Mouse (Mus musculus) B cell, adult (primary cell): ENCODE data around the gene Srsf4. TPM values are rescaled to one million over a fixed set of nuclear protein-coding genes. Genes with fewer than 3 reads are reported as not detected.

ENCODE experiments used
- total RNA-seq: library from RNA; stranded (reverse); gene quantifications from 4 replicates; pipeline ENCODE4 v1.2.4, GENCODE M21; 2023; ENCODE audit not compliant: inconsistent age

The Srsf4 gene
- total RNA-seq: 80.1 to 90.5 TPM (median 83.7 TPM) in 4 replicates

GRCm38 (mm10) chr4:131873293-131874168 is at the start of gene Srsf4:
Gene Srsf4, plus strand, starts transcription at chr4:131873617.

GRCm38 (mm10) chr4:131837872-131838524 is 35.4 kb upstream of the Srsf4 start, which contains the start of gene Ptpru:
Gene Ptpru, minus strand, starts transcription at chr4:131838288.

GRCm38 (mm10) chr4:131843290-131843743 is 30.1 kb upstream of the Srsf4 start, which contains the start of gene Mecr:
Gene Mecr, plus strand, starts transcription at chr4:131843470.

GRCm38 (mm10) chr4:131921461-131922346 is 48.3 kb downstream of the Srsf4 start, which contains the start of gene Tmem200b:
Gene Tmem200b, plus strand, starts transcription at chr4:131921771.

Other genes with a start within 250 kb of the Srsf4 start
- gene Ptpru, start 35.3 kb upstream of the Srsf4 start, total RNA-seq: 0.12 to 0.18 TPM (median 0.13 TPM) in 3 of 4 replicates, not detected in the other
- gene Mecr, start 30.1 kb upstream of the Srsf4 start, total RNA-seq: 20.6 to 27.6 TPM (median 24.2 TPM) in 4 replicates
- not detected in 4 replicates for gene Tmem200b, start 48.2 kb downstream of the Srsf4 start, total RNA-seq
- gene Gm10300, start 201.1 kb downstream of the Srsf4 start, total RNA-seq: 0.29 to 0.30 TPM in 2 of 4 replicates, not detected in the others
- 66.4 to 77.4 TPM (median 73.4 TPM) in 4 replicates for gene Epb41, start 201.7 kb downstream of the Srsf4 start, total RNA-seq